Mouse (Mus musculus) hindbrain, embryonic 14.5 days (tissue): ENCODE data around the gene Pard3b. TPM values are rescaled to one million over a fixed set of nuclear protein-coding genes. Genes with fewer than 3 reads are reported as not detected.

Experiments used
- ATAC-seq: fragments of 200-750 bp; cut with Nextera tagmentation; 2 replicates; pipeline ENCODE4 v1.8.0; 2017; ENCODE audit warnings: moderate number of reproducible peaks, mild to moderate bottlenecking, moderate TSS enrichment, moderate library complexity; ENCODE audit not compliant: low FRiP score
- DNase-seq: peaks from one replicate; pipeline ENCODE4 v3.0.0-alpha.2; 2015; ENCODE audit warnings: low spot score
- H3K27ac ChIP-seq: fragments of 300-500 bp; sonication (generic); 2 replicates; pipeline ENCODE4 v1.5.1; 2014; ENCODE audit warnings: mild to moderate bottlenecking, moderate library complexity
- H3K27me3 ChIP-seq: fragments of 300-500 bp; sonication (generic); 2 replicates; pipeline ENCODE4 v1.6.1; 2014; ENCODE audit warnings: mild to moderate bottlenecking, low read length, mixed read lengths; ENCODE audit not compliant: control insufficient read depth, insufficient read depth
- H3K36me3 ChIP-seq: fragments of 300-500 bp; sonication (generic); replicated peaks from 2 replicates; pipeline ENCODE4 v1.6.1; 2014; ENCODE audit not compliant: control insufficient read depth, insufficient read depth
- H3K4me1 ChIP-seq: fragments of 300-500 bp; sonication (generic); replicated peaks from 2 replicates; pipeline ENCODE4 v1.6.1; 2014; ENCODE audit warnings: antibody characterized with exemption, low read length, mixed read lengths; ENCODE audit not compliant: control insufficient read depth, insufficient read depth
- H3K4me2 ChIP-seq: fragments of 300-500 bp; sonication (generic); replicated peaks from 2 replicates; pipeline ENCODE4 v1.6.1; 2014; ENCODE audit warnings: mild to moderate bottlenecking, moderate library complexity
- H3K4me3 ChIP-seq: fragments of 300-500 bp; sonication (generic); replicated peaks from 2 replicates; pipeline ENCODE4 v1.5.1; 2014; ENCODE audit warnings: mild to moderate bottlenecking, low read length
- H3K9ac ChIP-seq: fragments of 300-500 bp; sonication (generic); 2 replicates; pipeline ENCODE4 v1.6.1; 2014
- H3K9me3 ChIP-seq: fragments of 300-500 bp; sonication (generic); 2 replicates; pipeline ENCODE4 v1.6.1; 2016; ENCODE audit warnings: low read length; ENCODE audit not compliant: control insufficient read depth
- WGBS: fragments of 180-500 bp; shearing (Covaris S2); extraction: QIAGEN DNeasy Blood & Tissue Kit; methylation state at CpG from one replicate; pipeline ENCODE4 v1.1.7; 2014; 5-methylcytosine and 5-hydroxymethylcytosine counted together
- polyA plus RNA-seq: library from polyadenylated mRNA; unstranded; fragments of >200 nt; fragmentation: Nextera tagmentation; extraction: Ambion mirVana; gene quantifications from 2 replicates; pipeline ENCODE4 v1.2.1, GENCODE M21; 2014

Gene Pard3b
- polyA plus RNA-seq, 1 experiment from 2014 or later = 12.3 TPM

DNA sequence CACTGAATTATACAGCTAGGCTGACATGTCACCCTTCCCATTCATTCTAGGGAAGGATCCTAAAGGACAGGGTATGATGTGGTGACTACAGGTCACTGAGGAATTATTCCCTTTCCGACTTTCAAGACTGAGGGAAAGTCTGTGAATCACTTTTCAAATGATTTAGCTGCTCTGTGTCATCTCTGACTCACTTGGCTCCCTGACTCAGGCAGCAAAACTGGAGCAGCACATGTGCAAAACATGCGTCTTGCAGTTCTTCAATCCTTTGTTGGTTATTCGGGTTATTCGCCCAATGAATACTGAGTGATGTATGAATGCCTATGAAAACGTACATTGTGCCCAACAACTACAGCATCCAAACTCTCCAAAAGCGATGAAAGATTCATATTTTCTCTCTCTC lies 912.9 kb downstream of the Pard3b start:
- 86% methylated on average over 6 of the region's 6 CpGs for WGBS
- no peak overlapping the region for H3K27ac ChIP-seq
- no peaks in the 10 kb centered on the region for H3K4me1 ChIP-seq
- ATAC-seq (no peak), DNase-seq (no peak)
- no peak overlapping the region for H3K4me2 ChIP-seq
- no peaks in the 10 kb centered on the region for H3K9me3 ChIP-seq
- H3K36me3 ChIP-seq = no peaks in the 10 kb centered on the region
- H3K27me3 ChIP-seq = no peaks in the 10 kb centered on the region
- H3K9ac ChIP-seq = no peak overlapping the region
- no peak overlapping the region for H3K4me3 ChIP-seq

DNA sequence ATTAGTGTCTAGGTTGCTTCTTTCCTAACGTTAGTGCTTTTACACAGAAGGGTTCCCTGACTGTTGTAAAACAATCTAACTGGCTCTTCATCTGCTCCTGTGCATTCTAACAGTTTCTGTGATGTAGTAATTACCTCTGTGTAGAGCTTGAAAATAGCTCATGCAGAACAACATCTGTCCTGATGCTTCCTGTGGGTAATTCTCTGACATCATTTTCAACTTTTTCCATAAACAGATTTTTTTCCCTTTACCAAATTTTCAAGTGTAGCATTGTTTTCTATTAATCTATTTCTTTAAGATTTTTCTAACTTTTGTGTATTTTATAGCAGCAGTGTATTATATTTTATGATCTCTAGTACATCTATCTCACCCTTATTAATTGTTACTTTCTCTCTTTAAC lies 917.2 kb downstream of the Pard3b start:
- no peak for ATAC-seq
- H3K27me3 ChIP-seq = no peaks in the 10 kb centered on the region
- no peaks in the 10 kb centered on the region for H3K36me3 ChIP-seq
- H3K9me3 ChIP-seq = no peaks in the 10 kb centered on the region
- DNase-seq = no peak
- H3K4me3 ChIP-seq = no peak overlapping the region
- 46% methylated on average over 1 of the region's 1 CpGs for WGBS
- H3K9ac ChIP-seq = no peak overlapping the region
- no peak overlapping the region for H3K4me2 ChIP-seq
- H3K4me1 ChIP-seq = no peaks in the 10 kb centered on the region
- H3K27ac ChIP-seq = no peak overlapping the region

DNA sequence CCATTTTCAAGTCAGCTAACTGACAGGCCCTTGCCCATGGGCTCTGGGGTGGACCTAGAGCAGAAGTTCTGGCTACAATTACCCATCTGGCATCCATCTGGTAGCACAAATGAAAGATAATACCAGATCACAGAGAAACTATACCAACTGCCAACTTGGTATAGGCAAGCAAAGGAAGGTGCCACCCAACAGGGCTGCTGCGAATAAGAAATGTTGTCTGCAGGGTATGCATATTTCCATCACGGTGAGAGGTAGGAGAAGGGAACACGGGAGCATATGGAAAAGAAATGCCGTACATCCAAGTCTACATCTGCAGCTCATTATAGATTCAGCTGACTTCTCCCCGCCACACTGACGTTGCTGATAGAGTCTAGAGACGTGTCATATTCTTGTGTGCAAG lies 924.4 kb downstream of the Pard3b start:
- Histone ChIP-seq H3K36me3 (no peaks in the 10 kb centered on the region), H3K27me3 (no peaks in the 10 kb centered on the region), H3K9ac (no peak overlapping the region), H3K4me1 (peaks cover 21% of the 10 kb centered on the region), H3K27ac (0 out of 2 replicates have a peak overlapping the region, but pooled peaks have one; percentile 32), H3K9me3 (no peaks in the 10 kb centered on the region), H3K4me2 (no peak overlapping the region), H3K4me3 (no peak overlapping the region)
- DNase-seq = no peak
- 61% methylated on average over 7 of the region's 7 CpGs for WGBS
- ATAC-seq = no peak

DNA sequence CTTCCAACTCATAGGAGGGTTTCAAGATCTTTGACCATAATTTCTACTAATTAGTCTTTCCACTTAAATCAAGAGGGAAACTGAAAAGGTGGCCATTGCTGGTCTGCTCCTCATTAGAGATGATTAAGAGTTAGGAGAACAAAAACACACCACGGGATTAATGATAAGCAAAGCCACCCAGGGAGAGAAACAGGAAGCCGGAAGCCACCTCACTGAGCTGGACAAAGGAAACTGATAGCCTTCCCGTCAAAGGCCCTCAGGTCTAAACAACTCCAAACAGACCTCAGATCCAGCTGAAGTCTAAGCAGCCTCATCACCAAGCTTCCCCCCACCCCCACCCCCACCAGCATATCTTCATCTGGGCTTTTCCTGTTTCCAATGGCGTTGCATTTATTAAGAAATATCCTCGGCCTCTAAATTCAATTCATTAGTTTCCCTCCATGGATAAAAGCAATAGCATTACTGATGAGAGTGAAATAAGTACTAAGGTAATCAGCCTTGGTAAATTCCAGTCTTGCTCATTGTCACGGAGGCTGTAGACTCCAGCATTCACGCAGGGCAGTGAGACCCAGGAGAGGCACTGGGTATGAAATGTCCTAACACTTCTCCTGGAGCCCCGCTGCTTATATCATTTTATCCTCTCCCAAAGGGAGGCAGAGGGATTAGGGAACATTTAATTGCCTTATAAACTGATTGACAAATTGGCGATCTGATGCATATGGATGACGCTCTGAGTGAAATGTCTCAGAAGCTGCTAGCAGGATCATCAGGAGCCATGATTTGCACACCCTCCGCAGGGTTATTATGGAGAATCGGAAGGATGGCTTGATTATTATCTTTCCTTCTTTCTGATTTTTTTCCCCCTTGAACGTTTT lies 925.9 kb downstream of the Pard3b start:
- ATAC-seq = peak; percentile 55; the same call in 1 of the 2 replicates
- Histone ChIP-seq H3K36me3 (no peaks in the 10 kb centered on the region), H3K27ac (peak overlapping the region; percentile 73), H3K9ac (no peak overlapping the region; the same call in 1 of the 2 replicates), H3K4me2 (peak overlapping the region; percentile 37), H3K27me3 (no peaks in the 10 kb centered on the region), H3K9me3 (no peaks in the 10 kb centered on the region), H3K4me1 (peaks cover 21% of the 10 kb centered on the region), H3K4me3 (no peak overlapping the region)
- WGBS = 25% methylated on average over 13 of the region's 13 CpGs
- DNase-seq = peak; percentile 41

DNA sequence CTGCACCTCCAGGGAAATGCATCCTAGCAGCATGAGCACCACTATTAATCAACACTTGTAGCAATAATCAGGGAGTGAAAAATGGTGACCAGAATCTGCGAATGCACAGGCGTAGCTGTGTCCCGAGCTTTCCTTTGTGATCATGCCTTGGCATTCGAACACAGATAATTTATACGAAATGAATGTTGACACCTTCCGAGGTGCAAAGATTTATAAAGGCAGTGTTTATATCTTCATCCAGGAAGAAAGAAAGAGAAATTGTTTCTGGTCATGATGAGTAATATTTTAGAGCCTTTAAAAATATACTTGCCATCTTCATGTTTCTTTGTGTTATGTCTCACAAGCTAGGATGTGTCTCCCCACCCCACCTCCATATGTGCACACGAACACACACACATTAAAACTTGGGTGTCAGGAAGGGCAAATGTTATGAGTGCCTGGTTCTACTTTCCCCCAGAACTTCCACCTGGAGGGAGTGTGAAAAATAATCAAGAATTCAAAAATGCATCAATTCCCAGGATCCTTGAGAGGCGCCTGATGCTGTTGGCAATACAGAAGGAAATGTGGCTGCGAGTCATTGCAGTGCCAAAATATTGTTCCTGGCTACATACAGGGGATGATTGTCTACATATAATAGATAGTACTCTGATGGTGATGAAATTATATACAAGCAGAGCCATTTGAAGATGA lies 926.6 kb downstream of the Pard3b start:
- WGBS = 56% methylated on average over 9 of the region's 9 CpGs
- peak overlapping the region; percentile 37 for H3K4me2 ChIP-seq
- no peaks in the 10 kb centered on the region for H3K27me3 ChIP-seq
- H3K4me3 ChIP-seq = no peak overlapping the region
- DNase-seq (no peak), ATAC-seq (peak; percentile 51; the same call in 1 of the 2 replicates)
- no peak overlapping the region; the same call in 1 of the 2 replicates for H3K9ac ChIP-seq
- no peaks in the 10 kb centered on the region for H3K36me3 ChIP-seq
- peak overlapping the region; percentile 73 for H3K27ac ChIP-seq
- H3K4me1 ChIP-seq = peaks cover 21% of the 10 kb centered on the region
- H3K9me3 ChIP-seq = no peaks in the 10 kb centered on the region

DNA sequence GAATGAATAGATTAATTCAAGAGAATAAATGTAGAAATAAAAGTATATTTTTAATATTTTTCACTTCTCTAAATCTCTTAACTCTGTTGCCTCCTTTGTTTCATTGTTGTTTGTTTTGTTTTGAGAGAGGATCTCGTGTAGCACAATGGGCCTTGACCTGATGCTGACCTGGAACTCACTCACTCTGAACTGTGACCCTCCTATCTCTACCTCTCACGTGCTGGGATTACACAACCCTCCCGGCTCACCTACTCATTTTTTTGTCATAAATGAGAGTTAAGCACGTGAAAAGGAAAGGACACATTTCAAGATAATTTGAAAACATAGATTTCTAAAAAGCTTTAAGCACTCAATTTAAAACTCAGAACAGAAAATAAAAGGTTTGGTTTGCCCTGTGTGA lies 928.0 kb downstream of the Pard3b start:
- Histone ChIP-seq H3K9ac (no peak overlapping the region), H3K4me1 (peaks cover 21% of the 10 kb centered on the region)
- no peak for ATAC-seq

DNA sequence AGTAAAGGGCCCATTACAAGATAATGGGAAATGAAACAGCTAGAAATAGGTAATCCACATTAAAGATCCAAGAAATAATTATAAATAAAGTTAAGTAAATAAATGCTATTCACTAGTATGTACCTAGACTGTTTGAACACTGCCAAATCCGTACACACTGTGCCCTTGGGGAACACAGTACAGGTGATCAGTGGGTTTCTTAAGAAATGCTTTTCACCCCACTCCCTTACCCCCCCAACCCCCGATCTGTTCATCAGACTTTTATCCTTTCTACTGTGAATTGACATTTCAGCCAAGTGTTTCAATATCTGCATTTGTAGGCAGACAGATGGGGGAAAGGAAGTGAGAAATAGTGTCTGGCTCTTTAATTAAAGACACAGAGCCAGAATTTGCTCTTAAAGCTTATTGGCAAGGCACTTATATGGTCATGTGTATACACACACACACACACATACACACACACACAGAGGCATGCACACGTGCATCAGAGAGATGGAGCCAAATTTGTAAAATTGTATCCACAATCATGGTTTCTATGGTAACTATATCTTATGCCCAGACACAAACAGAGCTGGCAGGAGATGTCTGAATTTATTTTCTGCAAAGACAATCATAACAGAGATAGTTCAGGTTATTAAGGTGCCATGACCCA lies 938.4 kb downstream of the Pard3b start:
- H3K27me3 ChIP-seq = no peaks in the 10 kb centered on the region
- H3K9ac ChIP-seq = no peak overlapping the region
- H3K4me3 ChIP-seq = no peak overlapping the region
- no peak overlapping the region for H3K4me2 ChIP-seq
- WGBS = 64% methylated on average over 3 of the region's 3 CpGs
- ATAC-seq (no peak), DNase-seq (no peak)
- no peaks in the 10 kb centered on the region for H3K36me3 ChIP-seq
- H3K4me1 ChIP-seq = peaks cover 6% of the 10 kb centered on the region; the same call in 1 of the 2 replicates
- no peak overlapping the region for H3K27ac ChIP-seq
- no peaks in the 10 kb centered on the region for H3K9me3 ChIP-seq

More for the DNA sequence above, 928.0 kb downstream of the Pard3b start:
- Histone ChIP-seq H3K27ac (no peak overlapping the region), H3K36me3 (no peaks in the 10 kb centered on the region), H3K4me2 (no peak overlapping the region), H3K4me3 (no peak overlapping the region), H3K9me3 (no peaks in the 10 kb centered on the region), H3K27me3 (no peaks in the 10 kb centered on the region)
- DNase-seq = no peak
- 22% methylated on average over 4 of the region's 4 CpGs for WGBS

DNA sequence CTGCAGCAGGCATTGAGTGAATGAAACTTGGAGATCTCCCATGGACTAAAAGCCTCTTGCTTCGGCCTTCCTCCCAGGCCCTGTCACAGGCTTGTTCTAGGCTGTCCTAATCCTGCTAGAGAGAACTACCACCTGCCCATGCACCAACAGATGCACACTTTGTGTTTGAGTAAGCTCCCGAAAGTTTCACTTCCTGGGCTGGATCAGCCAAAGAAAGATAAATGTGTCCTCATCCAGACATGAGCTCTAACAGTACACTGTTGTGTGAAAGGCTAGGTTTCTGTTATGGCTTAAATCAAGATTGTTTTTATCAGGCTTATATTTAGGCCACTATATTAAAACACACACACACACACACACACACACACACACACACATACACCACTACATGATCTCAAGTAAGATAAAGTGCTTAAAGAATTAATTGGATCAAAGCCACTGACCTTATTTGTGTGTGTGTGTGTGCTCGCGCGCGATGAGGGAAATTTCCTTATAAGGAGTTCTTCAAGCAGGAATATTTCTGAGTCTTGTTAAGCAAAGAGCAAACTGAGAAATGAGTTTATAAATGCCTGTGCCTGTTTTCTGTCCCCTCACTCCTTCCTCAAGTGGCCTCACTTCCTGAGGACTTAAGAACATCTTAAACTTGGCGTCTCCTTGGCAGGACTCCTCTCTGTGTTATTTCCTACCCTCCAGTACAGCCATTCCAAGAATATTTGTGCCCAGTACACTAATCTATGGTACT lies 940.6 kb downstream of the Pard3b start:
- Histone ChIP-seq H3K9me3 (no peaks in the 10 kb centered on the region), H3K9ac (no peak overlapping the region), H3K36me3 (no peaks in the 10 kb centered on the region), H3K4me3 (no peak overlapping the region), H3K27me3 (no peaks in the 10 kb centered on the region), H3K27ac (no peak overlapping the region), H3K4me1 (peaks cover 6% of the 10 kb centered on the region; the same call in 1 of the 2 replicates), H3K4me2 (no peak overlapping the region)
- DNase-seq (no peak), ATAC-seq (no peak)
- 75% methylated on average over 7 of the region's 7 CpGs for WGBS
